Mouse (Mus musculus) gastrocnemius, postnatal 36 days (tissue): Measurements from ENCODE around the gene S100a7a. TPM values are rescaled to one million over a fixed set of nuclear protein-coding genes. Genes with fewer than 3 reads are reported as not detected.

Source experiments
- DNase-seq, 2 experiments: peaks; one replicate each; pipeline ENCODE4 v3.0.0; 2022
- intact Hi-C: fragments of 180-260 bp; cut with DNase I; formaldehyde crosslinking; loops from one replicate; pipeline ENCODE4 v1.15.1; 2025
- total RNA-seq, 2 experiments: library from RNA; stranded (reverse); gene quantifications; 2 replicates each; pipeline ENCODE4 v1.2.3; 2021

The S100a7a gene
- total RNA-seq, 2 experiments from 2014 or later: 0.28 TPM; not detected in 1

GRCm38 (mm10) chr3:90626266-90627021 lies 27.4 kb upstream of the S100a7a start:
- intact Hi-C loops: no loop called here
- no peak for DNase-seq

GRCm38 (mm10) chr3:90627366-90627765 lies 26.5 kb upstream of the S100a7a start:
- intact Hi-C loops: no loop called here
- no peak for DNase-seq

GRCm38 (mm10) chr3:90627807-90628206 lies 26.0 kb upstream of the S100a7a start:
- intact Hi-C loops: no loop called here

GRCm38 (mm10) chr3:90629298-90629697 lies 24.5 kb upstream of the S100a7a start:
- no peak for DNase-seq

More at GRCm38 (mm10) chr3:90627807-90628206, 26.0 kb upstream of the S100a7a start:
- DNase-seq: no peak

GRCm38 (mm10) chr3:90631984-90632383 lies 21.8 kb upstream of the S100a7a start:
- DNase-seq: no peak
- intact Hi-C loops: no loop called here

More at GRCm38 (mm10) chr3:90629298-90629697, 24.5 kb upstream of the S100a7a start:
- intact Hi-C loops: no loop called here

- DNase-seq: no peak
- intact Hi-C loops: no loop called here
Observed at GRCm38 (mm10) chr3:90638511-90639275, 15.1 kb upstream of the S100a7a start.

- intact Hi-C loops: no loop called here
- no peak for DNase-seq
Observed at GRCm38 (mm10) chr3:90639511-90640154, 14.2 kb upstream of the S100a7a start.

- DNase-seq: no peak
- intact Hi-C loops: no loop called here
Observed at GRCm38 (mm10) chr3:90640981-90641380, 12.8 kb upstream of the S100a7a start.

- intact Hi-C loops: no loop called here
Observed at GRCm38 (mm10) chr3:90644220-90644619, 9.6 kb upstream of the S100a7a start.

GRCm38 (mm10) chr3:90647291-90647690 lies 6.5 kb upstream of the S100a7a start:
- intact Hi-C loops: no loop called here
- no peak for DNase-seq

More at GRCm38 (mm10) chr3:90644220-90644619, 9.6 kb upstream of the S100a7a start:
- DNase-seq: peak; percentile 33 to 36

GRCm38 (mm10) chr3:90648981-90649380 lies 4.8 kb upstream of the S100a7a start:
- intact Hi-C loops: no loop called here
- DNase-seq: no peak

- intact Hi-C loops: no loop called here
- no peak for DNase-seq
Observed at GRCm38 (mm10) chr3:90649832-90650231, 4.0 kb upstream of the S100a7a start.

GRCm38 (mm10) chr3:90652878-90653508 lies 824 bp upstream of the S100a7a start:
- intact Hi-C loops: no loop called here
- DNase-seq: peak; percentile 36 to 56

- intact Hi-C loops: no loop called here
- no peak for DNase-seq
Observed at GRCm38 (mm10) chr3:90657405-90657804, 3.6 kb downstream of the S100a7a start.

GRCm38 (mm10) chr3:90659364-90660044 lies 5.7 kb downstream of the S100a7a start:
- no peak for DNase-seq
- intact Hi-C loops: no loop called here

GRCm38 (mm10) chr3:90664219-90664618 lies 10.4 kb downstream of the S100a7a start:
- intact Hi-C loops: loop anchor here (2.0 kb wide), 1 partner anchor 45 kb away; no protein-coding TSS in a partner anchor

GRCm38 (mm10) chr3:90668846-90669245 lies 15.0 kb downstream of the S100a7a start, which contains the start of gene S100a8:
TSS of gene S100a8 (plus strand) at chr3:90668978.
- no peak for DNase-seq
- intact Hi-C loops: no loop called here

More at GRCm38 (mm10) chr3:90664219-90664618, 10.4 kb downstream of the S100a7a start:
- no peak for DNase-seq

- no peak for DNase-seq
- intact Hi-C loops: no loop called here
Observed at GRCm38 (mm10) chr3:90678656-90679055, 24.8 kb downstream of the S100a7a start.

GRCm38 (mm10) chr3:90683929-90684328 lies 30.1 kb downstream of the S100a7a start:
- intact Hi-C loops: no loop called here
- no peak for DNase-seq

- DNase-seq: no peak
- intact Hi-C loops: no loop called here
Observed at GRCm38 (mm10) chr3:90686835-90687234, 33.0 kb downstream of the S100a7a start.
